Mouse (Mus musculus) hindbrain, embryonic 13.5 days (tissue): ENCODE data around the gene H2-T23. TPM values are rescaled to one million over a fixed set of nuclear protein-coding genes. Genes with fewer than 3 reads are reported as not detected.
"Not testable (repeated sequence)": the region's sequence is repeated elsewhere in the genome, so short reads cannot be mapped to it uniquely, and the experiment has no call there.

Experiments
- ATAC-seq: fragments of 200-750 bp; cut with Nextera tagmentation; 2 replicates; pipeline ENCODE4 v1.8.0; 2017; ENCODE audit warnings: moderate TSS enrichment; ENCODE audit not compliant: low FRiP score
- H3K27ac ChIP-seq: fragments of 300-500 bp; sonication (generic); 2 replicates; pipeline ENCODE4 v1.5.1; 2015; ENCODE audit warnings: inconsistent platforms, mild to moderate bottlenecking, moderate library complexity
- H3K27me3 ChIP-seq: fragments of 300-500 bp; sonication (generic); 2 replicates; pipeline ENCODE4 v1.6.1; 2015; ENCODE audit warnings: mild to moderate bottlenecking, inconsistent platforms
- H3K36me3 ChIP-seq: fragments of 300-500 bp; sonication (generic); 2 replicates; pipeline ENCODE4 v1.6.1; 2015; ENCODE audit warnings: mild to moderate bottlenecking, inconsistent platforms
- H3K4me1 ChIP-seq: fragments of 300-500 bp; sonication (generic); replicated peaks from 2 replicates; pipeline ENCODE4 v1.6.1; 2015; ENCODE audit warnings: inconsistent platforms
- H3K4me2 ChIP-seq: fragments of 300-500 bp; sonication (generic); 2 replicates; pipeline ENCODE4 v1.6.1; 2015; ENCODE audit warnings: inconsistent platforms, mild to moderate bottlenecking, moderate library complexity
- H3K4me3 ChIP-seq: fragments of 300-500 bp; sonication (generic); 2 replicates; pipeline ENCODE4 v1.5.1; 2015; ENCODE audit warnings: mild to moderate bottlenecking, inconsistent platforms
- H3K9ac ChIP-seq: fragments of 300-500 bp; sonication (generic); 2 replicates; pipeline ENCODE4 v1.6.1; 2015; ENCODE audit warnings: mild to moderate bottlenecking, inconsistent platforms
- H3K9me3 ChIP-seq: fragments of 300-500 bp; sonication (generic); 2 replicates; pipeline ENCODE4 v1.6.1; 2016; ENCODE audit warnings: inconsistent platforms
- WGBS: fragments of 180-500 bp; shearing (Covaris S2); methylation state at CpG from one replicate; pipeline ENCODE4 v1.1.7; 2015; 5-methylcytosine and 5-hydroxymethylcytosine counted together
- polyA plus RNA-seq: library from polyadenylated mRNA; unstranded; fragments of >200 nt; fragmentation: Nextera tagmentation; extraction: Ambion mirVana; gene quantifications from 2 replicates; pipeline ENCODE4 v1.2.1, GENCODE M21; 2015

Gene H2-T23
- polyA plus RNA-seq, 1 experiment from 2014 or later: 3.3 TPM

DNA sequence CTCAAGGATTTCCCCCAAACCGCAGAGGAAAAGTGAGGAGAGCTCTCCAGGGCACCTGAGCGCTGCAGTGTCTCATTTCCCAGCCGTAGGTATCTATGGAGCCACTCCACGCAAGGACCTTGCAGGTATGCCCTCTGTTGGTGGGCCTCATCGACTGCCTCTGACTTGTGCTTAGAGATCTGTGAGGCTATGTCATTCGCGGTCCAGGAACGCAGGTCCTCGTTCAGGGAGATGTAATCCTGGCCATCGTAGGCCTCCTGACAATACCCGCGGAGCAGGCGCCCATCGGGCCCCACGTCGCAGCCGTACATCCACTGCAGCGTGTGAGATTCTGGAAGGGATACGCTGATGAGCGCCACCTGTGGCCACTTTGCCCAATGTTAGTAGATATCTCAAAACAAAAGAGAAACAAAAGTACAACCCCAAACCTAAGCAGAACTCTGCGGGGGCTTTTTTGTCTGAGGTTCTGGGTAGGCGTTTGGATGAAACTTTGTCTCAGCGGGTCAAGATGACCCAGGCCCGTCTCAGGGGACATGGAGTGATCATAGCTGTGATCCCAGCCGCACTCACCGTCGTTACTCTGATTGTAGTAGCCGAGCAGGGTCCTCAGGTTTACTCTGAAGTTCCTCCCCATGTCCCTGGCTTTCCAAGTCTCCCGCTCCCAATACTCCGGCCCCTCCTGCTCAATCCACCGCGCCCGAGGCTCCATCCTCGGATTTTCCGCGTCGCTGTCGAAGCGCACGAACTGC, 898 bp downstream of the H2-T23 start:
- H3K4me2 ChIP-seq: peak overlapping the region; percentile 78
- ATAC-seq: peak; percentile 61
- WGBS: under 1% methylated on average over 40 of the region's 40 CpGs
- peak overlapping the region; percentile 68 for H3K9ac ChIP-seq
- not testable (repeated sequence) for H3K9me3 ChIP-seq, H3K27ac ChIP-seq, H3K36me3 ChIP-seq
- peaks cover 20% of the 10 kb centered on the region; the same call in 1 of the 2 replicates for H3K27me3 ChIP-seq
- peaks cover 10% of the 10 kb centered on the region for H3K4me1 ChIP-seq
- H3K4me3 ChIP-seq: peak overlapping the region; percentile 47

DNA sequence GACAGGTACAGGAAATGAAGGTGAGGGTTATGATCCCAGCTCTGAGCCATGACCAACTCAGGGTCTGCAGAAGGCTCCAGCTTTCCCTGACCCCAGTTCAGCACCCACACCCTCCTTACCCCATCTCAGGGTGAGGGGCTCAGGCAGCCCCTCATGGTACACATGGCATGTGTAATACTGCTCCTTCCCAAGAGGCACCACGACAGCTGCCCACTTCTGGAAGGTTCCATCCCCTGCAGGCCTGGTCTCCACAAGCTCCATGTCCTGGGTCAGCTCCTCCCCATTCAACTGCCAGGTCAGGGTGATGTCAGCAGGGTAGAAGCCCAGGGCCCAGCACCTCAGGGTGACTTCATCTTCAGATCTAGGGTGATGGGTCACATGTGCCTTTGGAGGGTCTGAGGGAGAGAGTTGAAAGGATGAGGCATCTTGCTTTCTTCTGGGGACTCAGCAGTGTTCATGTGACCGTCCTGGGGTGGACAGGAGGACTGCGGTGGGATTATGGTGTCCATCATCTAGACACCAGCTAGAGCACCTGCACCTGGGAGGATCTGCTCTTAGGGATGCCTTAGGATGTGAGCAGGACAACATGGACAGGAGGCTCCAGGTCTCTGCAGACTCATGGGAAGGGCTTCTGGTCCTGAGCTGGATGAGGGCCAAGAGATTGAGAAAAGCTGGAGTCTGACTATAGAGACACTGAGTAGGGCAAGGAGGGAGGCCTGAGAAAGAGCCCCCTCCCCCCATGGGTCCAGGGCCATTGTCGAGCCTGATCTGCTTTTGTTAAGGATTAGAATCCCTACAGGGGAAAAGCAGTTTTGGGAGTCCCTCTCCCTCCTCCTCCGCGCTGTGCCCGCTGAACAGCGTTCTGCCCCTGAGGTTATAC, 1.7 kb downstream of the H2-T23 start:
- Histone ChIP-seq H3K4me1 (peaks cover 16% of the 10 kb centered on the region), H3K4me2 (peak overlapping the region; percentile 78), H3K9ac (0 out of 2 replicates have a peak overlapping the region, but pooled peaks have one; percentile 43), H3K27me3 (peaks cover 20% of the 10 kb centered on the region; the same call in 1 of the 2 replicates), H3K4me3 (peak overlapping the region; percentile 47)
- not testable (repeated sequence) for H3K9me3 ChIP-seq, H3K36me3 ChIP-seq, H3K27ac ChIP-seq
- ATAC-seq: 0 out of 2 replicates have a peak, but pooled peaks have one; percentile 26
- WGBS: 41% methylated on average over 8 of the region's 8 CpGs

DNA sequence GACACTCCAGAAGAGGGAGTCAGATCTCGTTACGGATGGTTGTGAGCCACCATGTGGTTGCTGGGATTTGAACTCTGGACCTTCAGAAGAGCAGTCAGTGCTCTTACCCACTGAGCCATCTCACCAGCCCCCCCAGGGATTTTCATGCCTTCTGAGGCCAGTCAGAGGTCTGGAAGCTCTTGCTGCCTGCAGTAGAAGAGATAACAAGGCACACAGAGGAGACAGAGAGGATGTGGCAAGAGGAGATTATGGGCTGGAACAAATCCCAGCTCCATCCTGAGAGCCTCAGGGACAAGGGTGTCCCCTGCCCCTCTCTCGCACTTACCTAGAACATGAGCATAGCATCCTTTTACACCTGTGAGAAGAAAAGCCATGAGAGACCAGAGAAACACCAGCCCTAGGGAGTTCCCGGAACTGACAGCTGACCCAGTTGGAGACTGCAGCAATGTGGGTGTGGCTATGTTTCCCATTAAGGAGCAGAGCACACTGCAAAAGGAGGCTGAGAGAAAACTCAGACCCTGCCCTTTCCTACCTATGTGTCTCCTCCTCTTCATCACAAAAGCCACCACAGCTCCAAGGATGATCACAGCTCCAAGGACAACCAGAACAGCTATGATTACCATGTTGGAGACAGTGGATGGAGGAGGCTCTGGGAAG, 2.5 kb downstream of the H2-T23 start:
- not testable (repeated sequence) for H3K36me3 ChIP-seq, H3K9ac ChIP-seq, H3K9me3 ChIP-seq, H3K27ac ChIP-seq, H3K4me2 ChIP-seq, ATAC-seq, H3K4me3 ChIP-seq
- 81% methylated on average over 4 of the region's 4 CpGs for WGBS
- Histone ChIP-seq H3K27me3 (peaks cover 20% of the 10 kb centered on the region; the same call in 1 of the 2 replicates), H3K4me1 (peaks cover 17% of the 10 kb centered on the region)

DNA sequence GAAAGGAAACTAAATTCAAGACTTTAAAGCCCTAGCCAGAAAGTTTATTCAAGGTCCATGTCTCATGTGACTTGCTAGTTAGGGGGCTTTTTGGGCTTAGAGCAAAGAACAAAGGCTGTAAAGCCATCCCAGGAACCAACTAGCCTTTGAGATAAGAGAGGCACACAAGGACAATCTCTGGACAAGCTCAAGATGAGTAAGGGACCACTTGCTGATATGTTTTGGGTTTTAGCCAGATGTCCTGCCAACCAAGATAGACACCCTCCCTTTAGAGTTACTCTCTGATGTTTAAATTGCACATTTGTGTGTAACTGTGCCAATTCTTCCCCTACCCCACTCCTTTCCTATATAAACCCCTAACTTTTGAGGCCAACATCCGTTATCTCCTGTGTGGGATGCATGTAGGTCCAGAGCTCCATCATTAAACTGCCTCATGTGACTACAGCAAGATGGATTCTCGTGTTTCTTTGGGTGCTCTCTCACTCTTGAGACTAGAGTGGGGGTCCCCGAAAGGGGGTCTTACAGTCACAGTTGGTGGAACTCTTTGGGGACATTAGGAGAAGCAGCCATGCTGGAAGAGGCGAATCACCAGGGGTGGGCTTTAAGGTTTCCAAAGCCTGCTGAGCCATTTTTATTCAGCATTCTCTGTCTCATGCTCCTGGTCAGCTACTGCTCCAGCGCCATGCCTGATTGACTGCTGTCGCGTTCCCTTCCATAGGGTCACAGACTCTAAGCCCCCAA, 3.6 kb downstream of the H2-T23 start:
- Histone ChIP-seq H3K27ac (no peak overlapping the region), H3K9me3 (no peaks in the 10 kb centered on the region), H3K4me3 (no peak overlapping the region), H3K27me3 (peaks cover 20% of the 10 kb centered on the region; the same call in 1 of the 2 replicates), H3K9ac (no peak overlapping the region), H3K4me1 (peaks cover 19% of the 10 kb centered on the region), H3K4me2 (no peak overlapping the region), H3K36me3 (no peaks in the 10 kb centered on the region)
- 85% methylated on average over 7 of the region's 7 CpGs for WGBS
- no peak for ATAC-seq

DNA sequence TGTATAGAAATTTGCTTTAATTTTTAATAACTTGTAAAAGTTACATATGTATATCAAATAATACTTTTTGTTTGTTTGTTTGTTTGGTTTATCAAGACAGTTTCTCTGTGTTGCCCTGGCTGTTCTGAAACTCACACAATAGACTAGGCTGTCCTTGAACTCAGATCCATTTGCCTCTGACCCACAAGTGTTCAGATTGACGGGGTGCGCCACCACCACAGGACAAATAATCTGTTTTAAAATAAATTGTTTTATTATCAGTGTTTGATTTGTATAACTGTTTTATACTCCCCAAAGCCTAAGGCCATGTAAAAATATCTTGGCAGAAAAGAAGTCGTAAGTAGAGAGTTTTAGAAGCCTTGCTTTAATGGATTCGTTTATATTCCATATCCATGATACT, 5.0 kb downstream of the H2-T23 start:
- H3K4me3 ChIP-seq: no peak overlapping the region

DNA sequence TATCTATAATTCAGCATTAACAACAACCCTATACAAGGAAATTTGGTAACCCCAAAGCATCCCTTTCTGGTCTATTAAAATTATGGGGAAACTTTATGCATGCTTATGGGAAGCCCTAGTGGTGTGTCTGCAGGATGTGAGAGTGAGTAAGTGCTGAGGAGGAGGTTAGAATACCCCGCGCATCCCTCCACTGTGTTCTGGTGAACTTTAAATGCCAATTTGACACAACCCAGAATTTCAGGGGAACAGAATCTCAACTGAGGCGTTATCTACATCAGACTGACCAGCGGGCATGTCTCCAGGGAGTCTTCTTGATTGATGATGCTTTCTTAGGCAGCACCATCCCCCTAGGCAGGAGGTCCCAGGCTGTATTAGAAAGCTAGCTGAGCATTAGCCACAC, 6.8 kb downstream of the H2-T23 start:
- no peaks in the 10 kb centered on the region for H3K36me3 ChIP-seq
- H3K9ac ChIP-seq: no peak overlapping the region
- no peaks in the 10 kb centered on the region for H3K9me3 ChIP-seq
- ATAC-seq: no peak
- H3K4me2 ChIP-seq: no peak overlapping the region
- WGBS: 44% methylated on average over 4 of the region's 4 CpGs
- H3K4me3 ChIP-seq: no peak overlapping the region
- no peak overlapping the region for H3K27ac ChIP-seq
- 0 out of 2 replicates have a peak, but pooled peaks cover 5% of the 10 kb centered on the region for H3K27me3 ChIP-seq
- H3K4me1 ChIP-seq: 0 out of 2 replicates have a peak, but pooled peaks cover 11% of the 10 kb centered on the region

More for the DNA sequence above, 5.0 kb downstream of the H2-T23 start:
- no peak overlapping the region for H3K4me2 ChIP-seq
- no peaks in the 10 kb centered on the region for H3K9me3 ChIP-seq
- peaks cover 22% of the 10 kb centered on the region for H3K4me1 ChIP-seq
- WGBS: 97% methylated on average over 4 of the region's 4 CpGs
- no peaks in the 10 kb centered on the region for H3K36me3 ChIP-seq
- peaks cover 19% of the 10 kb centered on the region; the same call in 1 of the 2 replicates for H3K27me3 ChIP-seq
- no peak overlapping the region for H3K9ac ChIP-seq
- no peak overlapping the region for H3K27ac ChIP-seq
- no peak for ATAC-seq

DNA sequence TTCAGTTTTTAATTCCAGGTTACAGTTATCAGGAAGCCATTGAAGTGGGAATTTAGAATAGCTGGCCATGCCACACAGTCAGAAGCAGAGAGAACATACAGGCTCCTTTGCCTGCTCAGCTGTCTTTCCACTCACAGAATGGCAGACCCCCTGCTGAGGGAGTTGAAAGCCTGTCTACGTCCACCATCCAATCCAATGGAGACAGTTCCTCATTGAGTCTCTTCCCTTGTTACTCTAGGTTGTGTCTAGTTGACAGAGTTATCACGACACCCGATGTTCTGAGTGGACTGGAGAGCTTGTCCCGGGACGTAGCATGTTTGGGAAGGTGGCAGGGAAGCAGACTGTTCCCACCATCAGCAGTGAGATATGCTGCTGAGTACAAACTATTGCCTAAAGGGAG, 7.5 kb downstream of the H2-T23 start:
- 56% methylated on average over 5 of the region's 5 CpGs for WGBS
- H3K4me3 ChIP-seq: no peak overlapping the region
- no peaks in the 10 kb centered on the region for H3K9me3 ChIP-seq
- H3K36me3 ChIP-seq: no peaks in the 10 kb centered on the region
- ATAC-seq: no peak
- H3K27me3 ChIP-seq: no peaks in the 10 kb centered on the region
- no peak overlapping the region for H3K9ac ChIP-seq
- 0 out of 2 replicates have a peak, but pooled peaks cover 14% of the 10 kb centered on the region for H3K4me1 ChIP-seq
- H3K4me2 ChIP-seq: no peak overlapping the region
- H3K27ac ChIP-seq: no peak overlapping the region

DNA sequence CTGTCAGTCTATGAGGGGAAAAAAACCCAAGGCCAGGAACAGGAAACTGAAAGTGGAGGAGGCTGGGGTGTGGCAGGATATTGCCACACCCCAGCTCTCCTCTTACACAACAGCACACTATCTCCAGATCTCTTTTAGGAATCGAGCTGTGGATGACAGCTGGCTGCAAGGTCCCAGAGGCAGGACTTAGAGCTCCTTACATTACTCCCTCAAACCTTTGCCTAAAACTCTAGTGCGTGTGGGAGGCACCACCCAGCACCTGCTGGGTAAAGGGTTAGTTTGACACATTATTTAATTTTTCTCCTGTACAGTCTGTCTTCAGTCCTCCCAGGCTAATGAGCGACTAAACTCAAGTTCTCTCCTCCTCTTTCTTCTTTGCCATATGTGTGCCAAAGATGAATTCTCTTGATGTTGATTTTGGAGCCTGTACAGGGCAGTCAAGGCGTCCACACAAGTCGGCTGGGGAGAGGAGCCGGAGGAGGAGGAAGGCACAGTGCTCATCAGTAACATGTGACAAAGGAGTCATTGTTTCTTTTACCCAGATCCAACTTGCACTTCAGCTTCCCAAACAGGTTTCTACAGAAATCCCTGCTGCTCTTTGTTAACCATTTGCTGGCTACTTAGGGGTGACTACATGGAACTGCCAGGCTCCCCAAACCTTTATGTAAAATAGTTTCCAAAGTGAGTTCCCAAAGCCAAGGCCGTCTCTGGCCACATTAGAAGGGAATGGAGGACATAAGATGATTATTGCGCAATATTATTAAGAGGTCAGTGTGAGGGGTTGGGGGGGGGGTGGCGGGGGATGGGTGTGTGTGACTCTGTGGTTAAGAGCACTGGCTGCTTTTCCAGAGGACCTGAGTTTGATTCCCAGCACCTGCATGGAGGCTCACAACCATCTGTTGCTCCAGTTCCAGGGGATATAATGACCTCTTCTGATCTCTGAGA, 8.7 kb downstream of the H2-T23 start:
- Histone ChIP-seq H3K4me2 (no peak overlapping the region), H3K27ac (no peak overlapping the region), H3K9me3 (no peaks in the 10 kb centered on the region), H3K4me1 (0 out of 2 replicates have a peak, but pooled peaks cover 14% of the 10 kb centered on the region), H3K27me3 (no peaks in the 10 kb centered on the region), H3K9ac (no peak overlapping the region), H3K4me3 (no peak overlapping the region), H3K36me3 (no peaks in the 10 kb centered on the region)
- WGBS: 63% methylated on average over 9 of the region's 9 CpGs
- no peak for ATAC-seq

DNA sequence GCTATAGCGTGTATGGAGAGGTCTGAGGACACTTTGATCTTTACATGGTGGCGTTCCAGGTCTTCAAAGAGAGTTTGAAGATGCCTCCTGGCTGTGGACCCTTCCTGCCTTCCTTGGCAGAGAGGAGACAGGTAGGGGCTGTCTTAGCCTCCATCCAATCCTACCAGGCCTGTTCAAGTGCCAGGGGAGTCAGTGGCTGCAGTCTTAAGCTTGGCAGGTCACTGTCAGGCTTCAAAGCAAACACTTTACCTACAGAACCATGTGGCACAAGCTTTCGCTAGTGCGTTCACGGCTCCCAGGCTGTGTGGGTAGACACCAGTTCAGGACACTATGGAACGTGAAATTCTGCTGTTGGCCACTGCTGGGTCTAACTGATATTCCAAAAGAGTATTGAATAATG, 9.7 kb downstream of the H2-T23 start:
- Histone ChIP-seq H3K4me1 (0 out of 2 replicates have a peak, but pooled peaks cover 14% of the 10 kb centered on the region), H3K36me3 (no peaks in the 10 kb centered on the region), H3K9ac (no peak overlapping the region), H3K27me3 (no peaks in the 10 kb centered on the region), H3K27ac (no peak overlapping the region), H3K4me3 (no peak overlapping the region), H3K4me2 (no peak overlapping the region), H3K9me3 (no peaks in the 10 kb centered on the region)
- ATAC-seq: no peak
- WGBS: 94% methylated on average over 6 of the region's 6 CpGs

DNA sequence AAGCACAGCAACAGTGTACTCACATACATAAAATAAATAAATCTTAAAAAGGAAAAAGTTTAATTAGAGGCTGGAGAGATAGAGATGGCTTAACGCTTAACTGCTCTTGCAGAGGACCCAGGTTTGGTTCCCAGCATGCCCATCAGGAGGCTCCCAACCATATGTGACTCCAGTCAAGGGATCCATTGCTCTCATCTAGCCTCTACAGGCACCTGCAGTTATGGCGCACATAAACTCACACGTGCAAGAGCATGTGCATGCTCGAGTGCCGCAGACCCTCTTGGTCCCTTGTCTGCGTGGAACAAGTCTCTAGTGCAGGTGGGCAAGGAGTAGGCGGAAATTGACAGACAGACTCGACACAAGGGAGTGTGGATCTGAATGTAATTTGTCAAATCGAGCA, 10.6 kb downstream of the H2-T23 start:
- Histone ChIP-seq H3K27ac (no peak overlapping the region), H3K9ac (no peak overlapping the region), H3K4me3 (no peak overlapping the region), H3K4me1 (0 out of 2 replicates have a peak, but pooled peaks cover 14% of the 10 kb centered on the region), H3K36me3 (no peaks in the 10 kb centered on the region), H3K9me3 (no peaks in the 10 kb centered on the region), H3K4me2 (no peak overlapping the region), H3K27me3 (no peaks in the 10 kb centered on the region)
- 97% methylated on average over 9 of the region's 9 CpGs for whole genome bisulfite sequencing
- ATAC-seq: no peak

DNA sequence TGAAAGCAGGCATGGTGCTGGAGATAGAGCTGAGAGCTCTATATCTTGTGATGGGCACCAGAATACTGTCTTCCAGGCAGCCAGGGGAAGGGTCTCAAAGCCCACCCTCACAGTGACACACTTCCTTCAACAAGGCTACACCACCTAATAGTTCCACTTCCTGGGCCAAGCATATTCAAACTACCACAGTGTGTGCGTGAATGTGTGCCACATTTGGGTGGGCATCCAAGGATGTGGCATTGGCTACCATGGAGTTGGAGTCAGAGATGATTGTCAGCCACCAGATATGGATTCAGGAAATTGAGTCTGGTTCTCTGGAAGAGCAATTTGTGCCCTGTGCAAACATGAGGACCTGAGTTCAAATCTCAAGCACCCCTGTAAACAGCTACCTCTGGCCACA, 11.3 kb downstream of the H2-T23 start:
- 96% methylated on average over 1 of the region's 1 CpGs for WGBS
- Histone ChIP-seq H3K4me1 (0 out of 2 replicates have a peak, but pooled peaks cover 12% of the 10 kb centered on the region), H3K4me3 (no peak overlapping the region), H3K4me2 (no peak overlapping the region), H3K27ac (no peak overlapping the region), H3K36me3 (no peaks in the 10 kb centered on the region), H3K9me3 (no peaks in the 10 kb centered on the region), H3K27me3 (no peaks in the 10 kb centered on the region), H3K9ac (no peak overlapping the region)
- ATAC-seq: no peak
